Mouse (Mus musculus): Measurements from ENCODE around the gene Ralgps1.
A peak's percentile ranks its signal among the peaks of the same experiment; 100 is the strongest.

The Ralgps1 gene

GRCm38 (mm10) chr2:33176921-33177320 is 194.4 kb downstream of the Ralgps1 start:
- no peak for DNase-seq (ENCODE audit: low read depth, low spot score)

- peak; percentile 52 for DNase-seq (ENCODE audit: low read depth, low spot score)
Observed at GRCm38 (mm10) chr2:33176516-33176915, 194.8 kb downstream of the Ralgps1 start.

- DNase-seq (ENCODE audit: low read depth, low spot score): no peak
Observed at GRCm38 (mm10) chr2:33173686-33174085, 197.6 kb downstream of the Ralgps1 start.

- peak; percentile 31 for DNase-seq (ENCODE audit: low read depth, low spot score)
Observed at GRCm38 (mm10) chr2:33173126-33173525, 198.2 kb downstream of the Ralgps1 start.

- DNase-seq (ENCODE audit: low read depth, low spot score): no peak
Observed at GRCm38 (mm10) chr2:33170777-33171565, 200.3 kb downstream of the Ralgps1 start.

- peak; percentile 44 for DNase-seq (ENCODE audit: low read depth, low spot score)
Observed at GRCm38 (mm10) chr2:33169445-33169844, 201.8 kb downstream of the Ralgps1 start.

- DNase-seq (ENCODE audit: low read depth, low spot score): no peak
Observed at GRCm38 (mm10) chr2:33167060-33167459, 204.2 kb downstream of the Ralgps1 start.

- no peak for DNase-seq (ENCODE audit: low read depth, low spot score)
Observed at GRCm38 (mm10) chr2:33165710-33166374, 205.4 kb downstream of the Ralgps1 start.

GRCm38 (mm10) chr2:33165229-33165628 is 206.1 kb downstream of the Ralgps1 start:
- no peak for DNase-seq (ENCODE audit: low read depth, low spot score)

- DNase-seq (ENCODE audit: low read depth, low spot score): no peak
Observed at GRCm38 (mm10) chr2:33164646-33165045, 206.6 kb downstream of the Ralgps1 start.

GRCm38 (mm10) chr2:33162126-33162525 is 209.2 kb downstream of the Ralgps1 start:
- no peak for DNase-seq (ENCODE audit: low read depth, low spot score)

GRCm38 (mm10) chr2:33160326-33160973 is 210.8 kb downstream of the Ralgps1 start:
- no peak for DNase-seq (ENCODE audit: low read depth, low spot score)

- DNase-seq (ENCODE audit: low read depth, low spot score): no peak
Observed at GRCm38 (mm10) chr2:33159593-33159992, 211.7 kb downstream of the Ralgps1 start.

- DNase-seq (ENCODE audit: low read depth, low spot score): no peak
Observed at GRCm38 (mm10) chr2:33158895-33159294, 212.4 kb downstream of the Ralgps1 start.

- DNase-seq (ENCODE audit: low read depth, low spot score): no peak
Observed at GRCm38 (mm10) chr2:33156283-33156781, 215.0 kb downstream of the Ralgps1 start.

GRCm38 (mm10) chr2:33154751-33155372 is 216.4 kb downstream of the Ralgps1 start:
- DNase-seq (ENCODE audit: low read depth, low spot score): peak; percentile 79

- no peak for DNase-seq (ENCODE audit: low read depth, low spot score)
Observed at GRCm38 (mm10) chr2:33146994-33147393, 224.3 kb downstream of the Ralgps1 start.

GRCm38 (mm10) chr2:33143292-33143691 is 228.0 kb downstream of the Ralgps1 start:
- no peak for DNase-seq (ENCODE audit: low read depth, low spot score)

GRCm38 (mm10) chr2:33138491-33138890 is 232.8 kb downstream of the Ralgps1 start:
- DNase-seq (ENCODE audit: low read depth, low spot score): no peak

- no peak for DNase-seq (ENCODE audit: low read depth, low spot score)
Observed at GRCm38 (mm10) chr2:33137731-33138130, 233.6 kb downstream of the Ralgps1 start.

GRCm38 (mm10) chr2:33137244-33137643 is 234.0 kb downstream of the Ralgps1 start:
- no peak for DNase-seq (ENCODE audit: low read depth, low spot score)

GRCm38 (mm10) chr2:33136366-33136765 is 234.9 kb downstream of the Ralgps1 start:
- DNase-seq (ENCODE audit: low read depth, low spot score): no peak
